Mouse (Mus musculus) fibroblast of lung, adult 2 months (primary cell): ENCODE results near the gene Methig1.
"Not testable (repeated sequence)": the region's sequence is repeated elsewhere in the genome, so short reads cannot be mapped to it uniquely, and the experiment has no call there.

Source experiments
- DNase-seq: peaks from one replicate; pipeline ENCODE4 v3.0.0-alpha.2; 2011; ENCODE audit warnings: low read depth

The Methig1 gene

GRCm38 (mm10) chr15:100352711-100353250, at the start of gene Methig1, which contains the start of gene Mettl7a2:
TSS of gene Methig1 (plus strand) at chr15:100353149.
TSS of gene Mettl7a2 (plus strand) at chr15:100353200.
- DNase-seq: no peak

- no peak for DNase-seq
Measured at GRCm38 (mm10) chr15:100303428-100304018, 49.4 kb upstream of the Methig1 start.

- peak; percentile 48 for DNase-seq
Measured at GRCm38 (mm10) chr15:100304019-100304991, 48.6 kb upstream of the Methig1 start, which contains the start of gene Mettl7a1. TSS of gene Mettl7a1 (plus strand) at chr15:100304140.

- no peak for DNase-seq
Measured at GRCm38 (mm10) chr15:100306201-100306600, 46.7 kb upstream of the Methig1 start.

GRCm38 (mm10) chr15:100307438-100308096, 45.4 kb upstream of the Methig1 start:
- not testable (repeated sequence) for DNase-seq

- DNase-seq: no peak
Measured at GRCm38 (mm10) chr15:100312346-100312745, 40.6 kb upstream of the Methig1 start.

- DNase-seq: no peak
Measured at GRCm38 (mm10) chr15:100314448-100315145, 38.4 kb upstream of the Methig1 start.

- DNase-seq: peak; percentile 82
Measured at GRCm38 (mm10) chr15:100318014-100318671, 34.8 kb upstream of the Methig1 start.

- DNase-seq: no peak
Measured at GRCm38 (mm10) chr15:100319884-100320283, 33.1 kb upstream of the Methig1 start.

- peak; percentile 44 for DNase-seq
Measured at GRCm38 (mm10) chr15:100320295-100320905, 32.5 kb upstream of the Methig1 start.

- peak; percentile 53 for DNase-seq
Measured at GRCm38 (mm10) chr15:100321134-100321533, 31.8 kb upstream of the Methig1 start.

- no peak for DNase-seq
Measured at GRCm38 (mm10) chr15:100324021-100324591, 28.8 kb upstream of the Methig1 start.

GRCm38 (mm10) chr15:100325235-100325634, 27.7 kb upstream of the Methig1 start:
- DNase-seq: no peak

- DNase-seq: not testable (repeated sequence)
Measured at GRCm38 (mm10) chr15:100328089-100328488, 24.9 kb upstream of the Methig1 start.

GRCm38 (mm10) chr15:100329336-100329735, 23.6 kb upstream of the Methig1 start:
- DNase-seq: not testable (repeated sequence)

GRCm38 (mm10) chr15:100330739-100331138, 22.2 kb upstream of the Methig1 start:
- no peak for DNase-seq

- DNase-seq: not testable (repeated sequence)
Measured at GRCm38 (mm10) chr15:100332077-100332961, 20.6 kb upstream of the Methig1 start.

- no peak for DNase-seq
Measured at GRCm38 (mm10) chr15:100334629-100335028, 18.3 kb upstream of the Methig1 start, which contains the start of gene Mettl7a3. TSS of gene Mettl7a3 (plus strand) at chr15:100334929.

- DNase-seq: not testable (repeated sequence)
Measured at GRCm38 (mm10) chr15:100337328-100337727, 15.6 kb upstream of the Methig1 start.
